Mouse (Mus musculus): ENCODE measurements at regions not wholly inside any gene's neighbourhood (a gene's known extent, or its start where the extent isn't known, plus 50 kb on each side); places are given as distances from the start of the nearest gene placed in this dataset.

DNA sequence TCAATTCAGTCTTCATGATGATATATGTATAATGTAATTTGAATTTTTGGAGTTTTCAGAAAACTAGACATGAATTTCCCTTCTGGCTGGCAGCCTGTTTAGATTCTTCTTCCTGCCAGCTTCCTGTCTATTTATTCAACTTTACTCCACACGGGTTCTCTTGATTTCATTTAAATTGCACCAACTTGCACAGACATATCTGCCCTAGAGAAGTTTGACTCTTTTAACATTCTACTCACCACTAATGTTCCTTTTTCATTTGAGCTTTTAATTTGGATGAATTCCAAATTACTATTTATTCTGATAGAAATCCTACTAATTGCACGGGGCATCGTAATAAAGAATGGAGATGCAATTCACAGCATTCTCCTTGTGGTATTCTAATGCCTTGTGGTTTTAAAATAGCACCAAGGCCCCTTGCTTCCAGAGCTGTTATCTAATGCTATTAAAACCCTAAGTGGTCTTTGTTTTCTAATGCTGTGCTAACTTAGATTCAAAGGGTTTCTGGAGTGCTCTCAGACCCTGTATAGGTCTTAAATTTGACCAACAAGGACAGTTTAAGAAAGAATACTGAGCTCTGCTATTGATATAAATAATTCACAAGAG lies 96.7 kb upstream of the Itga4 start:
- Histone ChIP-seq H3K4me1 (ENCODE audit: control insufficient read depth, insufficient read depth, low read length) (no peaks in the 10 kb centered on the region), H3K4me3 (ENCODE audit: insufficient read depth, low read length) (no peak overlapping the region), H3K27ac (ENCODE audit: insufficient read depth, low read length) (no peak overlapping the region)
- TF ChIP-seq CTCF (IDR thresholded peaks at IDR 0.05; ENCODE audit: borderline replicate concordance, insufficient read depth, low read length) (no peak), POLR2A (IDR thresholded peaks at IDR 0.05; ENCODE audit: low read depth, low read length) (no peak)

DNA sequence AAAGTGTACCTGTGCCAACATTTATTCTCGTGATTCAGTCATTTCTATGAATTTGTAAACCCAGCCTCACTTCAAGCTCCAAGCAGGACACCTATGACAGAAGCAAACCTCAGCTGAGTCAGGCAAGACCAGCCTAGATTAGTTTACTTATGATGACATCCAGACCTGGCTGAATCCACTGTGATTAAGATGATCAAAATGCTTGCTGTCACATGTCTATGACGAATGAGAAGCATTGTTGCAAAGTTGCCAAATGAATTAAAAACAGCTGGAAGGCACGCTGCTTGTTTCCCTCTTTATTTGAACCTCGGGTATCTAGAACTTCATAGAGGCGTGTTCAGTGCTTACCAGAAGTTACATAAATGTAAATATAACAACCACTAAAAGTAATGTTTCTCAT lies 95.9 kb upstream of the Itga4 start:
- no peak overlapping the region for H3K4me3 ChIP-seq (ENCODE audit: insufficient read depth, low read length)
- H3K27ac ChIP-seq (ENCODE audit: insufficient read depth, low read length): no peak overlapping the region
- no peaks in the 10 kb centered on the region for H3K4me1 ChIP-seq (ENCODE audit: control insufficient read depth, insufficient read depth, low read length)
- TF ChIP-seq CTCF (IDR thresholded peaks at IDR 0.05; ENCODE audit: borderline replicate concordance, insufficient read depth, low read length) (no peak), POLR2A (IDR thresholded peaks at IDR 0.05; ENCODE audit: low read depth, low read length) (no peak)

DNA sequence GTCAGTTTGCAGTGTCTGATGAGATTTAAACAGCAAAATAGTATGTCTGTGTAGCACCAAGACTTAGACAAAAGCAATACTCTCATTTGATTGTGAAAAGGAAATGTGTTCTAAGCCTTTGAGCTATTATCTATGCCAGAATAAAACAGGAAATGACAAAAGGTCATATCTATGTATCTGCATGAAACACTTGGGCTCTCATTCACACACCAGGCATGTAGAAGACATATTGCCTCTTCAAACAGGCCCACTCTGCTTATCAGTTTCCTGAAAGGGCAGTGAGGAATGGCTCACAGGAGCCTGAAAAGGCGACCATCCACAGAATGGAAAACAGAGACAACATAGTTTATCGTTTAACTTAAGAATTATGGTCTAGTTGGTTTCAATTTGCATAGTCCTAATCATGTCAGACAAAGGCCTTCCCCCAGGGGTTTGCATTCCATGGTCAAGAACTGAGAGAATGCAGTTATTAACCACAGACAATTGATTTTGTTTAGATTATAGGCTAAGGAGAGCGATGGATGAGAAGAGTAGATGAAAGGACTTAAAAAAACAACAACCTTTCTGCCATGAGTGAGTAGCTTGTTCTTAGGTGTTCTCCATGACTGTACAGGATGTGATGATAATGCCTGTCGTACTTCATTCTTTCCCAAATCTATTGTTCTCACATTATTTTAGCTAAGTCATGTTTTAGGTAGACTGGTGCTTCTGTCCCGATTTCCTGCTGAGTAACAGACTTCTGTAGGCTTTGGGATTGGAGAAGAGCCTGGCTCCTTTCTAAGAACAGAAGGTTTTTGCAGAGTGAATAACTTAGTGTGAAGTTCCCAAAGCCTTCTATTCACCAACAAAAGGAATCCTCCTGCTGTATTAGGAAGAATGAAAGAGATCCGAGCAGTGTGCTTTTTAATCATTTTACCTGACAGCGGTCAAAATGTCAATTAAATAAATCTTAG lies 82.0 kb upstream of the Itga4 start:
- no peak for TF ChIP-seq POLR2A (IDR thresholded peaks at IDR 0.05; ENCODE audit: low read depth, low read length)
- TF ChIP-seq CTCF (IDR thresholded peaks at IDR 0.05; ENCODE audit: borderline replicate concordance, insufficient read depth, low read length): no peak
- no peak overlapping the region for H3K4me3 ChIP-seq (ENCODE audit: insufficient read depth, low read length)
- H3K4me1 ChIP-seq (ENCODE audit: control insufficient read depth, insufficient read depth, low read length): peaks cover 3% of the 10 kb centered on the region; the same call in 1 of the 2 replicates
- H3K27ac ChIP-seq (ENCODE audit: insufficient read depth, low read length): peak overlapping the region; percentile 40

DNA sequence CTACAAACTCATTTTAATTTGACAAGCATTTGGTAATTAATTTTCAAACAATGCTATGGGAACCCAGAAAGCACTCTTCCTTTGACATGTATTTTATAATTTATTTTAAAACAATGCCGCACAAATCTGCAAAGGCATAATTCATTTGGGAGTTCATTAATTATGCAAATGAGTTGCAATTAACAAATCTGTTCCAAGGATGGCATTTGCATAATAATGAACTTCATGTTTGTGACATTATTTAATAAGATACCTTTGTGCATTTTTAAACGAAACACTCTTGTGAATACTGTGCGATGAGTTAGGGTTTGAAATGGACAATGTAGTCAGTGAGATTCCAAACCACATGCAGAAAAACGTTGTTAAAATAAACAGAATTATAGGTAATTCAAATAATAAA lies 80.9 kb upstream of the Itga4 start:
- Histone ChIP-seq H3K4me1 (ENCODE audit: control insufficient read depth, insufficient read depth, low read length) (peaks cover 3% of the 10 kb centered on the region; the same call in 1 of the 2 replicates), H3K4me3 (ENCODE audit: insufficient read depth, low read length) (no peak overlapping the region), H3K27ac (ENCODE audit: insufficient read depth, low read length) (no peak overlapping the region)
- no peak for TF ChIP-seq POLR2A (IDR thresholded peaks at IDR 0.05; ENCODE audit: low read depth, low read length)
- TF ChIP-seq CTCF (IDR thresholded peaks at IDR 0.05; ENCODE audit: borderline replicate concordance, insufficient read depth, low read length): no peak

DNA sequence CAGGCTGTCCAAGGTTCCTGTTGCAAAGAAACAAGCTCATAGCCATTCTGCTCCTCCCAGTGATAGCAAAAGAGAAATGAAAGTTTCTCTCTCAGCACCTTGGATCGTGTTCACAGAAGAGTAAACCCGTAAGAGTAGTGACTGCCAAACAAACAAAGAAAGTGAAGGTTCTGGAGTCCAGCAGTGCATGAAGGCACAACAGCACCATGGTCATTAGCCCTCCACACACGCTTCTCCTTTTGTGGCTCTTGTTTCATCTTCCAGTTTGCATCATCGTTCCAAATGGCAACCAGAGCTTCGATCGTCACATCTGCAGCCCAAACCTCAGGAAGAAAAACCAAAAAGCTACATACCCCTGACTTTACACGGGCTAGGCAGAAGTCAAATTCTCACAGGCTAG lies 74.4 kb upstream of the Itga4 start:
- Histone ChIP-seq H3K4me3 (ENCODE audit: insufficient read depth, low read length) (no peak overlapping the region), H3K4me1 (ENCODE audit: control insufficient read depth, insufficient read depth, low read length) (no peaks in the 10 kb centered on the region), H3K27ac (ENCODE audit: insufficient read depth, low read length) (no peak overlapping the region)
- TF ChIP-seq POLR2A (IDR thresholded peaks at IDR 0.05; ENCODE audit: low read depth, low read length) (no peak), CTCF (IDR thresholded peaks at IDR 0.05; ENCODE audit: borderline replicate concordance, insufficient read depth, low read length) (no peak)

DNA sequence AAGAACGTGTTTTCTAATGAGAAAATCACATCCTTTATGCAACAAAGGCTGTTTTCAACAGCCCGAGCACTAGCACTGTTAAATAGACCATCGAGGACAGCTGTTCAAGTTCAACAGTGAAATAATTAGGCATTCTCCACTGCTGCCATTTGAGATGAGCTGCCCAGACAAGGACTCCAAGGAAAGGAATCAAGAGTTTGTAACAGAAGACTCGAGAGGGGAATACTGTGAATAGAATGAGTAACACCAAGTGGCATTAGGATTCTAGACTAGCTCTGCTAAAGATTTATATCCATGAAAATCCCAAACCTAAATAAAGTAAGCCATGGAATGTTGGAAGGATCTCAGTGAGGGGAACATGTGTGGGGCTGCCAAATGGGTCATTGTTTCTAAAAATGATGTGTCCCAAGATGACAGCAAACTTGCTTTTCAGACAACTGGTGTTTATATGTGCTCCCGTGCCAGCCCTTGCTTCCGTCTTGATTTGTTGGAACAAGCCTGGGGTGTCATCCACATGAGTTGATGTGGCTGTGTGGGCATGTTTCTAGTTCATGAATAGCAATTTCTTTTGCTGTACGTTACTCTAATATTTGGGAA lies 72.1 kb upstream of the Itga4 start:
- no peak overlapping the region for H3K27ac ChIP-seq (ENCODE audit: insufficient read depth, low read length)
- H3K4me3 ChIP-seq (ENCODE audit: insufficient read depth, low read length): no peak overlapping the region
- H3K4me1 ChIP-seq (ENCODE audit: control insufficient read depth, insufficient read depth, low read length): no peaks in the 10 kb centered on the region
- TF ChIP-seq CTCF (IDR thresholded peaks at IDR 0.05; ENCODE audit: borderline replicate concordance, insufficient read depth, low read length) (no peak), POLR2A (IDR thresholded peaks at IDR 0.05; ENCODE audit: low read depth, low read length) (no peak)

DNA sequence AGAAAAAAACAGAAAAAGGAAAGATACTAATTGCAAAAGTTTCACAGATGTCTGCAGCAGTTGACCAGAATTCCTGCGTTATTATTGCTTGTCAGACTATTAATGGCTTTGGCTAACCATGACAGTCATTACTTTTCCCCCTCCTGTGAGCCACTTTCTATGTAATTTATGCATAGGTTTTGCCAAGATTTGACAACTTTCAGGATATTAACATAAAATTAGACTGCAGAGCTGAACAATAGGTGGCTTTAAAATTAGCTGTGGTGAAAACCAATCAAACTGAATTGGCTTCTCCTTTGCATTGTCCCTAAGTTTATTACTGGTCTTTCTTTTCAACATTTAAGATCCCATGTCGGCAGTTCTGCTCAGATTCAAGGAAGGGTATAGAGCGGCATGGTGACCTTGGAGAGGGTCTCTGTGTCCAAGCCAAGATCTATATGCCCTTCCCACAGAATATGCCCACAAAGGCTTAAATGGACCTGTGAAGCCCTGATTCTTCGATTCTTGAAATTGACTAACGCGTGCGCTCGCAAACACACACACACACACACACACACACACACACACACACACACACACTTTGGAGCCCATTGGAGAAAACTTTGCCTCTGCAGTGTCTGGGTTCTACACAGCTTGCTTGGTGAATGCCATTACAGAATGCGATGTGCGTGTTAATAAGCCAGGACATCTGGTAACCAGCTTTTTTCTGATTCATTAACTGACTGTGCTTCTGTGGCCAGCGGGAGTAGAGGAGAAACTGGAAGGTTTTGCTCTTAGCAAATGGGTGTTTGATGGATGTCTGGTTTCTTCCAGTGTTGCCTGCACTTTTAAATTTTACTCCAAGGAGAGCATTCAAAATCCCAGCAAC lies 69.8 kb upstream of the Itga4 start:
- Histone ChIP-seq H3K4me3 (ENCODE audit: insufficient read depth, low read length) (no peak overlapping the region), H3K27ac (ENCODE audit: insufficient read depth, low read length) (no peak overlapping the region), H3K4me1 (ENCODE audit: control insufficient read depth, insufficient read depth, low read length) (no peaks in the 10 kb centered on the region)
- no peak for TF ChIP-seq CTCF (IDR thresholded peaks at IDR 0.05; ENCODE audit: borderline replicate concordance, insufficient read depth, low read length)
- no peak for TF ChIP-seq POLR2A (IDR thresholded peaks at IDR 0.05; ENCODE audit: low read depth, low read length)

DNA sequence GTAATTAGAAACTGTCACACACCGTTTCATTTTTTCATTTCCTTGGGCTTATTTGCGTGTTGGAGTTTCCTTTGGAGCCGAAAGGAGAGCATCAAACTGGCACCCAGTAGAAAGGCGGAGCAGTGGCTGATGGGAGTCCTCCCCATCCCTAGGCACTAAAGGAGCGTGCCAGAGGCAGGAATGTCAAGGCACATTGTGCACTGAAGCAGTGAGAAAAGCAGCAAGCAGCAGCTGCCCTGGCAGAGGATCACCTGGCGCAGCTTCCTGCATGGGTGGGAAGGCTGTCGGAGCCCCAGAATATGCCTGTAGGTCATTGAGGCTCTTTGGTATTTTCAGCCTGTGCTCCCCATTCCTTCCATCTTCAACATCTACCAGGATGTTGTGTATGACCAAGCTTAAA lies 68.3 kb upstream of the Itga4 start:
- no peak overlapping the region for H3K4me3 ChIP-seq (ENCODE audit: insufficient read depth, low read length)
- no peaks in the 10 kb centered on the region for H3K4me1 ChIP-seq (ENCODE audit: control insufficient read depth, insufficient read depth, low read length)
- H3K27ac ChIP-seq (ENCODE audit: insufficient read depth, low read length): no peak overlapping the region
- TF ChIP-seq CTCF (IDR thresholded peaks at IDR 0.05; ENCODE audit: borderline replicate concordance, insufficient read depth, low read length) (no peak), POLR2A (IDR thresholded peaks at IDR 0.05; ENCODE audit: low read depth, low read length) (no peak)

DNA sequence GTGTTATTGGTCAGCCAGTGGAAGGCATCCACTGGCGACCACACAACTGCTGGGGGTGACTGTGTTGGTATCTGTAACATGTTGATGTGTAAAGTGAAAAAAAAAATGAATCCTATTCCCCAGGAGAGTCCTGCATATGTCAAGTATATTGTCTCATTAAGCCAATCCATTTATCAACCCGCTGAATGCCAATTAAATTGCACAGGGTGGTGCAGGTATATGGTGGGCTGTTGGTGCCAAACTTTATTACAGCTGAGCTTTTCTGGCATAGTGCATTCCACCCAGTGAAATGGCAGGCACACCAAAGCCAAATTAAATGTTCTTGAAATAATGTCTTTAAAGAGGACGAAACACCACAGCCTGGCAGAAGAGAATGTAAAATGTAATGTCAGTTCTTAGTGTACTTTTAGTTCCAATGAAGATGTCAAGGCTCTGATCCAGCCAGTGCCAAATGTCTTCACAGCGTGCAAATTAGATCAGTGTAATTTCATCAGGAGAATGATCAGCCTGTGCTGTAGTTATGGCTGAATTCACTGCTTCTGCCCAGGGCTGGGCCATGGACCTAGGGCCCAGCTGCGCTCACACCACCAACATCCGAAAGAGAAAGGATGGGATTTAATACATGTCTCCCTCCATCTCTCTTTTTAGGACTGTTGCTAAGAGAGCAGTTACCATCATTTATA lies 66.6 kb upstream of the Itga4 start:
- Histone ChIP-seq H3K4me3 (ENCODE audit: insufficient read depth, low read length) (no peak overlapping the region), H3K27ac (ENCODE audit: insufficient read depth, low read length) (no peak overlapping the region), H3K4me1 (ENCODE audit: control insufficient read depth, insufficient read depth, low read length) (no peaks in the 10 kb centered on the region)
- no peak for TF ChIP-seq CTCF (IDR thresholded peaks at IDR 0.05; ENCODE audit: borderline replicate concordance, insufficient read depth, low read length)
- TF ChIP-seq POLR2A (IDR thresholded peaks at IDR 0.05; ENCODE audit: low read depth, low read length): no peak

Measured in embryonic fibroblast, embryonic 13.5 days (primary cell).